Mouse (Mus musculus): ENCODE results near the gene Map4k2. TPM values are rescaled to one million over a fixed set of nuclear protein-coding genes. Genes with fewer than 3 reads are reported as not detected.
A peak's percentile ranks its signal among the peaks of the same experiment; 100 is the strongest.

Gene Map4k2
- polyA plus RNA-seq, 1 experiment from 2014 or later: 14.1 TPM

DNA sequence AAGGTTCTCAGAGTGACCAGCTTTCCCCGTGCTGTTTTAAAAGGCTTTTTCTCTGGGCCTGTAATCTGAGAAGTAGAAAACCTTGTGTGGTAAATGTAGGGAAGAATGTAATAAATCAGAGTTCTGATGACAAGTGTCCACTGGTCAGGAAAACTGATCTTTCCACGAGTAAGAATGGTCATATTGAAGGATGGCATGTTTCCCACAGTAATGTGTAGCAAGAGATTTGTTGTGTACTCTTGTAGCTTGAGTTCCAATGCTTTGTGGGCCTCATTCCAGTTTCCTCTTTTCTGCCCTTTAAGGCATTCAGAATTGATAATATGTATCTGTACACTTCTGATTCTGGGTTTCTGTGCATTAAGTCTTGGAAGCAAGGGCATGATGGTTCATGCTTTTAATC lies 23.9 kb downstream of the Map4k2 start:
- no peak for ATAC-seq (ENCODE audit: insufficient number of reproducible peaks, low FRiP score)
- Histone ChIP-seq H3K9me3 (replicated peaks) (no peaks in the 10 kb centered on the region), H3K27me3 (replicated peaks) (no peaks in the 10 kb centered on the region), H3K27ac (ENCODE audit: poor library complexity, severe bottlenecking) (peak overlapping the region; percentile 96; the same call in 1 of the 2 replicates), H3K4me2 (peak overlapping the region; percentile 96), H3K36me3 (peaks cover 44% of the 10 kb centered on the region), H3K4me1 (replicated peaks) (peaks cover 21% of the 10 kb centered on the region), H3K4me3 (peak overlapping the region; percentile 88), H3K9ac (peak overlapping the region; percentile 99)
- 1% methylated on average over 2 of the region's 2 CpGs for WGBS

GRCm38 (mm10) chr19:6370175-6370574 lies 29.2 kb downstream of the Map4k2 start:
- Histone ChIP-seq H3K27ac (ENCODE audit: poor library complexity, severe bottlenecking) (no peak overlapping the region), H3K27me3 (replicated peaks) (no peaks in the 10 kb centered on the region), H3K9me3 (replicated peaks) (no peaks in the 10 kb centered on the region), H3K9ac (no peak overlapping the region), H3K4me3 (no peak overlapping the region), H3K36me3 (peaks cover 89% of the 10 kb centered on the region), H3K4me2 (no peak overlapping the region), H3K4me1 (replicated peaks) (peaks cover 24% of the 10 kb centered on the region)
- 90% methylated on average over 2 of the region's 2 CpGs for WGBS
- no peak for ATAC-seq (ENCODE audit: insufficient number of reproducible peaks, low FRiP score)

GRCm38 (mm10) chr19:6372433-6372832 lies 31.5 kb downstream of the Map4k2 start:
- Histone ChIP-seq H3K4me3 (no peak overlapping the region), H3K27ac (ENCODE audit: poor library complexity, severe bottlenecking) (no peak overlapping the region), H3K9ac (no peak overlapping the region), H3K9me3 (replicated peaks) (no peaks in the 10 kb centered on the region), H3K4me1 (replicated peaks) (peaks cover 12% of the 10 kb centered on the region), H3K4me2 (no peak overlapping the region), H3K27me3 (replicated peaks) (no peaks in the 10 kb centered on the region), H3K36me3 (peaks cover 93% of the 10 kb centered on the region)
- ATAC-seq (ENCODE audit: insufficient number of reproducible peaks, low FRiP score): no peak
- WGBS: 88% methylated on average over 3 of the region's 3 CpGs

- WGBS: 61% methylated on average over 12 of the region's 12 CpGs
- H3K4me3 ChIP-seq: no peak overlapping the region
- ATAC-seq (ENCODE audit: insufficient number of reproducible peaks, low FRiP score): 0 out of 2 replicates have a peak, but pooled peaks have one; percentile 47
- H3K36me3 ChIP-seq: peaks cover 94% of the 10 kb centered on the region
- no peak overlapping the region for H3K4me2 ChIP-seq
- H3K27ac ChIP-seq (ENCODE audit: poor library complexity, severe bottlenecking): peak overlapping the region; percentile 17; the same call in 1 of the 2 replicates
- no peaks in the 10 kb centered on the region for H3K27me3 ChIP-seq (replicated peaks)
- peaks cover 15% of the 10 kb centered on the region for H3K4me1 ChIP-seq (replicated peaks)
- H3K9ac ChIP-seq: no peak overlapping the region
- H3K9me3 ChIP-seq (replicated peaks): no peaks in the 10 kb centered on the region
Measured at GRCm38 (mm10) chr19:6373539-6374400, 32.8 kb downstream of the Map4k2 start.

DNA sequence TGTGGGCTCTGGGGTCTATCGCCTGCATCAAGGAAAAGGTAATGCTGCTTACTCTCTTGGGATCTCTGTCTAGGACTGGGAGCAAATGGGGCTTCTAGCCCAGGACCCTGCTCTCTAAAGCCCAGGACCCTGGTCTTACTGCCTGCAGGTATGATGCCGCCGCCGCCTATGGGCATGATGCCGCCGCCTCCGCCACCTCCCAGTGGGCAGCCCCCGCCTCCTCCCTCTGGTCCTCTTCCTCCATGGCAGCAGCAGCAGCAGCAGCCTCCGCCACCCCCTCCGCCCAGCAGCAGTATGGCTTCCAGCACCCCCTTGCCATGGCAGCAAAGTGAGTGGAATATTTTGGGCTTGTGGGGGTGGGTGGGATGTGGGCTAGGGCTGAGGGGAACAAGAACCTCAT lies 33.6 kb downstream of the Map4k2 start:
- WGBS: 96% methylated on average over 10 of the region's 10 CpGs
- Histone ChIP-seq H3K9me3 (replicated peaks) (no peaks in the 10 kb centered on the region), H3K27me3 (replicated peaks) (no peaks in the 10 kb centered on the region), H3K4me1 (replicated peaks) (peaks cover 15% of the 10 kb centered on the region), H3K36me3 (peaks cover 94% of the 10 kb centered on the region), H3K4me2 (no peak overlapping the region), H3K9ac (no peak overlapping the region), H3K4me3 (no peak overlapping the region), H3K27ac (ENCODE audit: poor library complexity, severe bottlenecking) (no peak overlapping the region)
- ATAC-seq (ENCODE audit: insufficient number of reproducible peaks, low FRiP score): no peak

- 0 out of 2 replicates have a peak, but pooled peaks have one; percentile 12 for ATAC-seq (ENCODE audit: insufficient number of reproducible peaks, low FRiP score)
- 91% methylated on average over 41 of the region's 42 CpGs for WGBS
- peaks cover 15% of the 10 kb centered on the region for H3K4me1 ChIP-seq (replicated peaks)
Measured at GRCm38 (mm10) chr19:6375423-6376254, 34.7 kb downstream of the Map4k2 start.

GRCm38 (mm10) chr19:6376255-6376564 lies 35.3 kb downstream of the Map4k2 start:
- no peak for ATAC-seq (ENCODE audit: insufficient number of reproducible peaks, low FRiP score)
- H3K9me3 ChIP-seq (replicated peaks): no peaks in the 10 kb centered on the region
- no peak overlapping the region for H3K4me3 ChIP-seq
- 82% methylated on average over 14 of the region's 14 CpGs for WGBS
- peaks cover 88% of the 10 kb centered on the region for H3K36me3 ChIP-seq
- H3K4me1 ChIP-seq (replicated peaks): peaks cover 15% of the 10 kb centered on the region
- H3K9ac ChIP-seq: no peak overlapping the region
- no peaks in the 10 kb centered on the region for H3K27me3 ChIP-seq (replicated peaks)
- H3K4me2 ChIP-seq: no peak overlapping the region
- no peak overlapping the region for H3K27ac ChIP-seq (ENCODE audit: poor library complexity, severe bottlenecking)

More at GRCm38 (mm10) chr19:6375423-6376254, 34.7 kb downstream of the Map4k2 start:
- H3K36me3 ChIP-seq: peaks cover 89% of the 10 kb centered on the region
- no peaks in the 10 kb centered on the region for H3K27me3 ChIP-seq (replicated peaks)
- no peaks in the 10 kb centered on the region for H3K9me3 ChIP-seq (replicated peaks)
- no peak overlapping the region for H3K9ac ChIP-seq
- no peak overlapping the region for H3K4me3 ChIP-seq
- H3K4me2 ChIP-seq: no peak overlapping the region
- H3K27ac ChIP-seq (ENCODE audit: poor library complexity, severe bottlenecking): no peak overlapping the region

GRCm38 (mm10) chr19:6376643-6377042 lies 35.7 kb downstream of the Map4k2 start:
- WGBS: 83% methylated on average over 2 of the region's 2 CpGs
- no peak for ATAC-seq (ENCODE audit: insufficient number of reproducible peaks, low FRiP score)
- no peaks in the 10 kb centered on the region for H3K9me3 ChIP-seq (replicated peaks)
- peaks cover 84% of the 10 kb centered on the region for H3K36me3 ChIP-seq
- no peaks in the 10 kb centered on the region for H3K27me3 ChIP-seq (replicated peaks)
- H3K4me1 ChIP-seq (replicated peaks): peaks cover 15% of the 10 kb centered on the region
- H3K27ac ChIP-seq (ENCODE audit: poor library complexity, severe bottlenecking): no peak overlapping the region
- no peak overlapping the region for H3K9ac ChIP-seq
- H3K4me2 ChIP-seq: no peak overlapping the region
- no peak overlapping the region for H3K4me3 ChIP-seq

- no peak overlapping the region for H3K9ac ChIP-seq
- H3K4me3 ChIP-seq: no peak overlapping the region
- H3K4me2 ChIP-seq: no peak overlapping the region
- ATAC-seq (ENCODE audit: insufficient number of reproducible peaks, low FRiP score): no peak
- H3K9me3 ChIP-seq (replicated peaks): no peaks in the 10 kb centered on the region
- WGBS: 72% methylated on average over 11 of the region's 11 CpGs
- no peaks in the 10 kb centered on the region for H3K27me3 ChIP-seq (replicated peaks)
- peaks cover 76% of the 10 kb centered on the region for H3K36me3 ChIP-seq
- peak overlapping the region; percentile 22; the same call in 1 of the 2 replicates for H3K27ac ChIP-seq (ENCODE audit: poor library complexity, severe bottlenecking)
- peaks cover 23% of the 10 kb centered on the region for H3K4me1 ChIP-seq (replicated peaks)
Measured at GRCm38 (mm10) chr19:6377327-6378040, 36.5 kb downstream of the Map4k2 start.

DNA sequence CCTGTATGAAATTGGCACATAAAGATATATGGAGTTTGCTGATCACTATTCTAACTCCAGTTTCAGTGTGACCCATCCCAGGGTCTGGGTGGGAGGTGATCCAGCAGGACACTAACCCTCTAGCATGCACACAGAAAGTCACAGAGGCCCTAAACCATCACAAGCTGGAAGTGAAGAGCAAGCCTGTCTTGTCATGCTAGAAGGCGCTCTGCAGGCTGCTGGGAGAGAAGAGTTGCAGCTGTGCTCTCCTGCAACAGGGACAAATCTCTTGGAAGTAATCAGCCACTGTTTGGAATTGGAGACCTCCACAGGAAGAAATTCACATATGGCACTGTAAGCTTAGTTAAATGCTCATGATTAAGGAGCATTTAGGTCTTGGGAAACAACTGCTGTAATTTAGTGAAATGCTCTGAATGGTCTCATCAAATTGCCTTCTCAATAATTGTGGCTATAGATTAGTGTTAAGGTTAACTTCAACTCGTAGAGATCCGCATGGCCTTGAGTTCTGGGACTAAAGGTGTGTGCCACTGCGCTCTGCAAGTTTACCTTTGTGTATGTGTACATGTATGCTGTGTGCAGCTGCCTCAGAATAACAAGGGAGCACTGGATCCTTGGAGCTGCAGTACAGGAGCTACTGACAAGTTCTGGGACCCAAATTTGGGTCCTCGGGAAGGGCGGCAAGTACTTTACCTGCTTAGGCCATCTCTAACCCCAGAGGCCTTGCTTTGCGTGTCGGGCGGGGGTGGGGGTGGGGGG lies 39.7 kb downstream of the Map4k2 start:
- H3K4me3 ChIP-seq: no peak overlapping the region
- H3K4me2 ChIP-seq: no peak overlapping the region
- peaks cover 46% of the 10 kb centered on the region for H3K36me3 ChIP-seq
- ATAC-seq (ENCODE audit: insufficient number of reproducible peaks, low FRiP score): no peak
- 92% methylated on average over 9 of the region's 9 CpGs for WGBS
- peaks cover 47% of the 10 kb centered on the region for H3K4me1 ChIP-seq (replicated peaks)
- no peak overlapping the region for H3K9ac ChIP-seq
- no peak overlapping the region for H3K27ac ChIP-seq (ENCODE audit: poor library complexity, severe bottlenecking)
- H3K27me3 ChIP-seq (replicated peaks): no peaks in the 10 kb centered on the region
- H3K9me3 ChIP-seq (replicated peaks): no peaks in the 10 kb centered on the region
